Mouse (Mus musculus): ENCODE measurements at regions not wholly inside any gene's neighbourhood (a gene's known extent, or its start where the extent isn't known, plus 50 kb on each side); places are given as distances from the start of the nearest gene placed in this dataset.

DNA sequence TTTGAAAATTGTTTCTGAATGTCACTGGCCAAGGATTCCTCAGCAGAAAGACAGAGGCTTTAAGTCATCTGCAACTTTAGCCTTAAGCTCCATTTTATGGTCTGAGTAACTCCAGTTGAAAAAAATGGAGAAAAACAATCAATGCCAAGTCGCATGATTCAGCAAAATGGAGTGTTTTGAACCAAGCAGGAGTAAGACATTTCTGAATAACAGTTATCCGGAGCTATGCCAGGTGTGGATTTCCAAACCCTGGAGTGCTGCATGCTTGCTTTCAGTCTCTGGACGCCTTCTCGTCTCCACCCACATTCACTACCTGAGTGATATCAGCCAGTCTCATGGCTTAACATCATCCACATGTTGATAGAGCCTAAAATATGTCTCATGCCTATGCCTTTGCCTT is 93.7 kb downstream of the Gm10260 start:
- TF ChIP-seq CTCF (IDR thresholded peaks at IDR 0.05; ENCODE audit: control insufficient read depth, insufficient read depth, insufficient read length) = no peak
- no peak for TF ChIP-seq MAX (IDR thresholded peaks at IDR 0.05)
- TF ChIP-seq USF1 (IDR thresholded peaks at IDR 0.05; ENCODE audit: low read depth) = no peak
- TF ChIP-seq FOSL1 (IDR thresholded peaks at IDR 0.05; ENCODE audit: insufficient read depth, low read length, poor library complexity, severe bottlenecking) = no peak

Data from C2C12 (cell line).